Mouse (Mus musculus) cerebellum, adult 8-10 months (tissue): Measurements from ENCODE around the gene Ptpn13.
A peak's percentile ranks its signal among the peaks of the same experiment; 100 is the strongest.

Source experiments
- DNase-seq: peaks from one replicate; pipeline ENCODE4 v3.0.0; 2022

Gene Ptpn13

GRCm38 (mm10) chr5:103526668-103527436 lies 101.9 kb downstream of the Ptpn13 start:
- no peak for DNase-seq

GRCm38 (mm10) chr5:103527437-103527718 lies 102.4 kb downstream of the Ptpn13 start:
- DNase-seq = no peak

- DNase-seq = no peak
These were observed 105.2 kb downstream of the Ptpn13 start for GRCm38 (mm10) chr5:103530214-103530613.

- no peak for DNase-seq
These were observed 107.9 kb downstream of the Ptpn13 start for GRCm38 (mm10) chr5:103532841-103533390.

GRCm38 (mm10) chr5:103534454-103534853 lies 109.5 kb downstream of the Ptpn13 start:
- no peak for DNase-seq

- no peak for DNase-seq
These were observed 112.4 kb downstream of the Ptpn13 start for GRCm38 (mm10) chr5:103537429-103537828.

- no peak for DNase-seq
These were observed 115.6 kb downstream of the Ptpn13 start for GRCm38 (mm10) chr5:103540612-103541011.

- no peak for DNase-seq
These were observed 116.1 kb downstream of the Ptpn13 start for GRCm38 (mm10) chr5:103541136-103541535.

GRCm38 (mm10) chr5:103541542-103541941 lies 116.5 kb downstream of the Ptpn13 start:
- no peak for DNase-seq

GRCm38 (mm10) chr5:103545381-103546000 lies 120.5 kb downstream of the Ptpn13 start:
- DNase-seq = no peak

- DNase-seq = no peak
These were observed 129.8 kb downstream of the Ptpn13 start for GRCm38 (mm10) chr5:103554769-103555168.

- no peak for DNase-seq
These were observed 135.6 kb downstream of the Ptpn13 start for GRCm38 (mm10) chr5:103560546-103560945.

- no peak for DNase-seq
These were observed 143.0 kb downstream of the Ptpn13 start for GRCm38 (mm10) chr5:103568034-103568433.

GRCm38 (mm10) chr5:103569446-103569845 lies 144.5 kb downstream of the Ptpn13 start:
- DNase-seq = no peak

GRCm38 (mm10) chr5:103579680-103580420 lies 154.9 kb downstream of the Ptpn13 start:
- DNase-seq = no peak

GRCm38 (mm10) chr5:103587219-103587618 lies 162.2 kb downstream of the Ptpn13 start:
- no peak for DNase-seq

- no peak for DNase-seq
These were observed 166.9 kb downstream of the Ptpn13 start for GRCm38 (mm10) chr5:103591846-103592245.

GRCm38 (mm10) chr5:103592706-103593105 lies 167.7 kb downstream of the Ptpn13 start:
- DNase-seq = no peak

- no peak for DNase-seq
These were observed 168.6 kb downstream of the Ptpn13 start for GRCm38 (mm10) chr5:103593575-103593974.

- DNase-seq = no peak
These were observed 170.6 kb downstream of the Ptpn13 start for GRCm38 (mm10) chr5:103595394-103596226.

- DNase-seq = no peak
These were observed 171.6 kb downstream of the Ptpn13 start for GRCm38 (mm10) chr5:103596467-103597146.

GRCm38 (mm10) chr5:103597604-103598003 lies 172.6 kb downstream of the Ptpn13 start:
- peak; percentile 56 for DNase-seq
